Mouse (Mus musculus) heart, embryonic 16.5 days (tissue): ENCODE measurements around the gene Ccnt1. TPM values are rescaled to one million over a fixed set of nuclear protein-coding genes. Genes with fewer than 3 reads are reported as not detected.

Source experiments
- ATAC-seq: fragments of 200-750 bp; cut with Nextera tagmentation; replicated peaks from 2 replicates; pipeline ENCODE4 v1.8.0; 2017; ENCODE audit warnings: moderate number of reproducible peaks; ENCODE audit not compliant: insufficient read depth, low FRiP score; ENCODE audit errors: extremely low read depth
- H3K27ac ChIP-seq: fragments of 300-500 bp; sonication (generic); 2 replicates; pipeline ENCODE4 v1.5.1; 2014; ENCODE audit warnings: mild to moderate bottlenecking, low read length, control low read depth, moderate library complexity
- H3K27me3 ChIP-seq: fragments of 300-500 bp; sonication (generic); 2 replicates; pipeline ENCODE4 v1.6.1; 2014; ENCODE audit warnings: low read length, mixed read lengths; ENCODE audit not compliant: control insufficient read depth, insufficient read depth
- H3K36me3 ChIP-seq: fragments of 300-500 bp; sonication (generic); 2 replicates; pipeline ENCODE4 v1.6.1; 2014; ENCODE audit not compliant: control insufficient read depth, insufficient read depth
- H3K4me1 ChIP-seq: fragments of 300-500 bp; sonication (generic); 2 replicates; pipeline ENCODE4 v1.6.1; 2014; ENCODE audit warnings: low read length, mixed read lengths; ENCODE audit not compliant: control insufficient read depth, insufficient read depth
- H3K4me2 ChIP-seq: fragments of 300-500 bp; sonication (generic); 2 replicates; pipeline ENCODE4 v1.6.1; 2014; ENCODE audit warnings: low read depth, mild to moderate bottlenecking, control low read depth, low read length
- H3K4me3 ChIP-seq: fragments of 300-500 bp; sonication (generic); 2 replicates; pipeline ENCODE4 v1.5.1; 2014; ENCODE audit warnings: mild to moderate bottlenecking, control low read depth, low read length
- H3K9ac ChIP-seq: fragments of 300-500 bp; sonication (generic); 2 replicates; pipeline ENCODE4 v1.6.1; 2014; ENCODE audit warnings: low read length, control low read depth
- H3K9me3 ChIP-seq: fragments of 300-500 bp; sonication (generic); replicated peaks from 2 replicates; pipeline ENCODE4 v1.6.1; 2016; ENCODE audit warnings: low read length; ENCODE audit not compliant: control insufficient read depth
- WGBS: fragments of 180-500 bp; shearing (Covaris S2); extraction: QIAGEN DNeasy Blood & Tissue Kit; methylation state at CpG from one replicate; pipeline ENCODE4 v1.1.7; 2014; 5-methylcytosine and 5-hydroxymethylcytosine counted together
- microRNA-seq: library from miRNA; unstranded; fragments of <30 nt; microRNA quantifications from one replicate; pipeline ENCODE4, GENCODE M21; 2017
- polyA plus RNA-seq: library from polyadenylated mRNA; unstranded; fragments of >200 nt; fragmentation: Nextera tagmentation; extraction: Ambion mirVana; gene quantifications from 2 replicates; pipeline ENCODE4 v1.2.1, GENCODE M21; 2015

Gene Ccnt1
- polyA plus RNA-seq, 1 experiment from 2014 or later, result 41.2 TPM

- 81% methylated on average over 17 of the region's 17 CpGs for WGBS
- no peaks in the 10 kb centered on the region for H3K36me3 ChIP-seq
- no peak for ATAC-seq
- H3K27ac ChIP-seq, result no peak overlapping the region
- H3K4me3 ChIP-seq, result no peak overlapping the region
- no peaks in the 10 kb centered on the region for H3K4me1 ChIP-seq
- no peak overlapping the region for H3K9ac ChIP-seq
- H3K4me2 ChIP-seq, result no peak overlapping the region
- H3K27me3 ChIP-seq, result no peaks in the 10 kb centered on the region
- no peaks in the 10 kb centered on the region for H3K9me3 ChIP-seq
Observed at GRCm38 (mm10) chr15:98497631-98498030, 73.1 kb downstream of the Ccnt1 start.

GRCm38 (mm10) chr15:98492102-98492501 lies 78.6 kb downstream of the Ccnt1 start, which contains the start of gene Olfr279:
Gene Olfr279 (plus strand): TSS chr15:98492402.
- H3K4me1 ChIP-seq, result no peaks in the 10 kb centered on the region
- H3K27ac ChIP-seq, result no peak within 1 kb of the TSS
- 43% methylated on average over 4 of the region's 4 CpGs for WGBS
- H3K9me3 ChIP-seq, result peaks cover 8% of the 10 kb centered on the region; the same call in 1 of the 2 replicates
- ATAC-seq, result no peak
- H3K27me3 ChIP-seq, result no peaks in the 10 kb centered on the region
- H3K9ac ChIP-seq, result no peak within 1 kb of the TSS
- no peak within 1 kb of the TSS for H3K4me3 ChIP-seq
- no peak within 1 kb of the TSS for H3K4me2 ChIP-seq
- no peaks in the 10 kb centered on the region for H3K36me3 ChIP-seq

DNA sequence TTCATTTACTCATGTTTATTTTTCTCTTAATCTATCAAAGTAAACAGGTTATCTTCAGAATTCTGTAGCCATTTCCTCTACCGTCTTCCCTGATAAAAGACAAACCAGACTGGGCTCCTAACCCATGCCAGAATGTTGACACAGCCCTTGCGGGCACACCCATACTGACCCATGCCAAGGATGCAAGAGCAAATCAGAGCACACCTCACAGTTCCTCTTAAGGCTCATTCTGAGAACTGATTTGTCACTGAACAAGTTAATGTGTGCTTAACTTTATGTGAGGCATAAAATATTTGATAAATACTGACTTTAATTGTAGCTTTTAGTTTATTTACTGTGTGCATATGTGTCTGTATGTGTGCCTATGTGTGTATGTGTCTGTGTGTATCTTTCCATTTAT lies 79.4 kb downstream of the Ccnt1 start:
- no peak for ATAC-seq
- 51% methylated on average over 2 of the region's 2 CpGs for WGBS
- Histone ChIP-seq H3K9me3 (peaks cover 8% of the 10 kb centered on the region; the same call in 1 of the 2 replicates), H3K4me3 (no peak overlapping the region), H3K27ac (no peak overlapping the region), H3K9ac (no peak overlapping the region), H3K4me1 (no peaks in the 10 kb centered on the region), H3K27me3 (no peaks in the 10 kb centered on the region), H3K4me2 (no peak overlapping the region), H3K36me3 (no peaks in the 10 kb centered on the region)

Small RNA genes within 50 kb of the gene (microRNA-seq; reads per million reads assigned to microRNA genes)
- gene Mir1291, result not detected

Other genes with a start within 250 kb of the Ccnt1 start
- not detected in 2 replicates for gene Olfr284, start 229.9 kb downstream of the Ccnt1 start, polyA plus RNA-seq
- not detected in 2 replicates for gene Olfr283, start 190.0 kb downstream of the Ccnt1 start, polyA plus RNA-seq
- not detected in 2 replicates for gene Olfr282, start 139.7 kb downstream of the Ccnt1 start, polyA plus RNA-seq
- not detected in 2 replicates for gene Olfr281, start 118.3 kb downstream of the Ccnt1 start, polyA plus RNA-seq
- gene OR5BS1P, start 101.0 kb downstream of the Ccnt1 start, polyA plus RNA-seq, result not detected in 2 replicates
- not detected in 2 replicates for gene Lalba, start 88.2 kb downstream of the Ccnt1 start, polyA plus RNA-seq
- gene Olfr279, start 78.5 kb downstream of the Ccnt1 start, polyA plus RNA-seq, result not detected in 2 replicates
- 77.7 and 79.2 TPM in 2 replicates for gene Kansl2, start 36.7 kb downstream of the Ccnt1 start, polyA plus RNA-seq
- 0.64 TPM in 1 of 2 replicates, not detected in the other for gene 4930415O20Rik, start 81 bp upstream of the Ccnt1 start, polyA plus RNA-seq
- 39.0 and 47.1 TPM in 2 replicates for gene Adcy6, start 39.2 kb upstream of the Ccnt1 start, polyA plus RNA-seq
- gene Cacnb3, start 59.9 kb upstream of the Ccnt1 start, polyA plus RNA-seq, result 8.2 and 10.5 TPM in 2 replicates
- 15.2 and 18.3 TPM in 2 replicates for gene Ddx23, start 92.0 kb upstream of the Ccnt1 start, polyA plus RNA-seq
- gene Rnd1, start 106.5 kb upstream of the Ccnt1 start, polyA plus RNA-seq, result 1.1 and 1.7 TPM in 2 replicates
- gene Ccdc65, start 137.3 kb upstream of the Ccnt1 start, polyA plus RNA-seq, result 0.97 and 1.0 TPM in 2 replicates
- 23.0 and 27.7 TPM in 2 replicates for gene Fkbp11, start 157.3 kb upstream of the Ccnt1 start, polyA plus RNA-seq
- 35.8 and 36.4 TPM in 2 replicates for gene Arf3, start 192.3 kb upstream of the Ccnt1 start, polyA plus RNA-seq
- gene Wnt10b, start 207.2 kb upstream of the Ccnt1 start, polyA plus RNA-seq, result 0.28 and 0.44 TPM in 2 replicates
- gene Wnt1, start 218.9 kb upstream of the Ccnt1 start, polyA plus RNA-seq, result not detected in 2 replicates
- gene Ddn, start 238.6 kb upstream of the Ccnt1 start, polyA plus RNA-seq, result 0.32 and 0.35 TPM in 2 replicates